Mouse (Mus musculus): Measurements from ENCODE around the gene Glod4. TPM values are rescaled to one million over a fixed set of nuclear protein-coding genes. Genes with fewer than 3 reads are reported as not detected.

The Glod4 gene
- polyA plus RNA-seq, 1 experiment = 3.0 TPM

GRCm38 (mm10) chr11:76246439-76246838 is 2.9 kb upstream of the Glod4 start:
- Histone ChIP-seq H3K4me3 (replicated peaks) (no peak overlapping the region), H3K36me3 (replicated peaks; ENCODE audit: low read length) (peaks cover 43% of the 10 kb centered on the region), H3K4me1 (peaks cover 26% of the 10 kb centered on the region), H3K27me3 (replicated peaks) (no peaks in the 10 kb centered on the region), H3K9me3 (no peaks in the 10 kb centered on the region)
- TF ChIP-seq FLI1 (IDR thresholded peaks at IDR 0.05; ENCODE audit: low read length) = no peak
- TF ChIP-seq GATA1 (IDR thresholded peaks at IDR 0.05; ENCODE audit: borderline replicate concordance, low read length) = no peak

- Histone ChIP-seq H3K36me3 (replicated peaks; ENCODE audit: low read length) (peaks cover 40% of the 10 kb centered on the region), H3K27me3 (replicated peaks) (no peaks in the 10 kb centered on the region), H3K4me3 (replicated peaks) (peak overlapping the region; percentile 99), H3K4me1 (peaks cover 26% of the 10 kb centered on the region), H3K9me3 (no peaks in the 10 kb centered on the region)
- no peak for TF ChIP-seq GATA1 (IDR thresholded peaks at IDR 0.05; ENCODE audit: borderline replicate concordance, low read length)
- no peak for TF ChIP-seq FLI1 (IDR thresholded peaks at IDR 0.05; ENCODE audit: low read length)
Observed at GRCm38 (mm10) chr11:76243811-76244546, 454 bp upstream of the Glod4 start.

- TF ChIP-seq GATA1 (IDR thresholded peaks at IDR 0.05; ENCODE audit: borderline replicate concordance, low read length) (no peak), FLI1 (IDR thresholded peaks at IDR 0.05; ENCODE audit: low read length) (no peak)
- Histone ChIP-seq H3K4me3 (replicated peaks) (no peak overlapping the region), H3K9me3 (no peaks in the 10 kb centered on the region), H3K27me3 (replicated peaks) (no peaks in the 10 kb centered on the region), H3K36me3 (replicated peaks; ENCODE audit: low read length) (peaks cover 57% of the 10 kb centered on the region), H3K4me1 (peaks cover 15% of the 10 kb centered on the region)
Observed at GRCm38 (mm10) chr11:76239750-76240149, 3.8 kb downstream of the Glod4 start.

GRCm38 (mm10) chr11:76236136-76236535 is 7.4 kb downstream of the Glod4 start:
- TF ChIP-seq FLI1 (IDR thresholded peaks at IDR 0.05; ENCODE audit: low read length) (no peak), GATA1 (IDR thresholded peaks at IDR 0.05; ENCODE audit: borderline replicate concordance, low read length) (no peak)
- peaks cover 94% of the 10 kb centered on the region for H3K36me3 ChIP-seq (replicated peaks; ENCODE audit: low read length)
- H3K4me1 ChIP-seq = no peaks in the 10 kb centered on the region
- no peak overlapping the region for H3K4me3 ChIP-seq (replicated peaks)
- H3K9me3 ChIP-seq = no peaks in the 10 kb centered on the region
- no peaks in the 10 kb centered on the region for H3K27me3 ChIP-seq (replicated peaks)

- Histone ChIP-seq H3K36me3 (replicated peaks; ENCODE audit: low read length) (peaks cover 65% of the 10 kb centered on the region), H3K27me3 (replicated peaks) (no peaks in the 10 kb centered on the region), H3K4me3 (replicated peaks) (no peak overlapping the region), H3K4me1 (peaks cover 4% of the 10 kb centered on the region; the same call in 1 of the 2 replicates), H3K9me3 (no peaks in the 10 kb centered on the region)
- no peak for TF ChIP-seq GATA1 (IDR thresholded peaks at IDR 0.05; ENCODE audit: borderline replicate concordance, low read length)
- no peak for TF ChIP-seq FLI1 (IDR thresholded peaks at IDR 0.05; ENCODE audit: low read length)
Observed at GRCm38 (mm10) chr11:76225051-76225450, 18.5 kb downstream of the Glod4 start.

- H3K4me3 ChIP-seq (replicated peaks) = no peak overlapping the region
- H3K36me3 ChIP-seq (replicated peaks; ENCODE audit: low read length) = peaks cover 65% of the 10 kb centered on the region
- H3K4me1 ChIP-seq = peaks cover 4% of the 10 kb centered on the region; the same call in 1 of the 2 replicates
- no peaks in the 10 kb centered on the region for H3K9me3 ChIP-seq
- TF ChIP-seq FLI1 (IDR thresholded peaks at IDR 0.05; ENCODE audit: low read length) (no peak), GATA1 (IDR thresholded peaks at IDR 0.05; ENCODE audit: borderline replicate concordance, low read length) (no peak)
- H3K27me3 ChIP-seq (replicated peaks) = no peaks in the 10 kb centered on the region
Observed at GRCm38 (mm10) chr11:76224631-76225030, 18.9 kb downstream of the Glod4 start.

- H3K36me3 ChIP-seq (replicated peaks; ENCODE audit: low read length) = peaks cover 55% of the 10 kb centered on the region
- TF ChIP-seq FLI1 (IDR thresholded peaks at IDR 0.05; ENCODE audit: low read length) (no peak), GATA1 (IDR thresholded peaks at IDR 0.05; ENCODE audit: borderline replicate concordance, low read length) (no peak)
- H3K9me3 ChIP-seq = no peaks in the 10 kb centered on the region
- H3K27me3 ChIP-seq (replicated peaks) = no peaks in the 10 kb centered on the region
- H3K4me3 ChIP-seq (replicated peaks) = peak within 1 kb of the TSS; percentile 93
- peaks cover 55% of the 10 kb centered on the region for H3K4me1 ChIP-seq
Observed at GRCm38 (mm10) chr11:76217390-76217800, 26.1 kb downstream of the Glod4 start, which contains the start of the genes Dbil5 and Gemin4. TSS of gene Dbil5 (plus strand) at chr11:76217608. TSS of gene Gemin4 (minus strand) at chr11:76217664.

- Histone ChIP-seq H3K27me3 (replicated peaks) (no peaks in the 10 kb centered on the region), H3K4me3 (replicated peaks) (peak overlapping the region; percentile 93), H3K4me1 (peaks cover 55% of the 10 kb centered on the region), H3K9me3 (no peaks in the 10 kb centered on the region), H3K36me3 (replicated peaks; ENCODE audit: low read length) (peaks cover 56% of the 10 kb centered on the region)
- no peak for TF ChIP-seq FLI1 (IDR thresholded peaks at IDR 0.05; ENCODE audit: low read length)
- TF ChIP-seq GATA1 (IDR thresholded peaks at IDR 0.05; ENCODE audit: borderline replicate concordance, low read length) = no peak
Observed at GRCm38 (mm10) chr11:76216681-76217389, 26.7 kb downstream of the Glod4 start.

GRCm38 (mm10) chr11:76216049-76216540 is 27.4 kb downstream of the Glod4 start:
- H3K9me3 ChIP-seq = no peaks in the 10 kb centered on the region
- H3K4me3 ChIP-seq (replicated peaks) = peak overlapping the region; percentile 93
- H3K27me3 ChIP-seq (replicated peaks) = no peaks in the 10 kb centered on the region
- peaks cover 50% of the 10 kb centered on the region for H3K36me3 ChIP-seq (replicated peaks; ENCODE audit: low read length)
- TF ChIP-seq FLI1 (IDR thresholded peaks at IDR 0.05; ENCODE audit: low read length) (no peak), GATA1 (IDR thresholded peaks at IDR 0.05; ENCODE audit: borderline replicate concordance, low read length) (no peak)
- peaks cover 55% of the 10 kb centered on the region for H3K4me1 ChIP-seq

GRCm38 (mm10) chr11:76215011-76215410 is 28.5 kb downstream of the Glod4 start:
- peaks cover 55% of the 10 kb centered on the region for H3K4me1 ChIP-seq
- no peaks in the 10 kb centered on the region for H3K9me3 ChIP-seq
- H3K36me3 ChIP-seq (replicated peaks; ENCODE audit: low read length) = peaks cover 48% of the 10 kb centered on the region
- TF ChIP-seq GATA1 (IDR thresholded peaks at IDR 0.05; ENCODE audit: borderline replicate concordance, low read length) (no peak), FLI1 (IDR thresholded peaks at IDR 0.05; ENCODE audit: low read length) (no peak)
- no peaks in the 10 kb centered on the region for H3K27me3 ChIP-seq (replicated peaks)
- peak overlapping the region; percentile 7 for H3K4me3 ChIP-seq (replicated peaks)
